Mouse (Mus musculus): Measurements from ENCODE around the gene Slc12a4.

The Slc12a4 gene

DNA sequence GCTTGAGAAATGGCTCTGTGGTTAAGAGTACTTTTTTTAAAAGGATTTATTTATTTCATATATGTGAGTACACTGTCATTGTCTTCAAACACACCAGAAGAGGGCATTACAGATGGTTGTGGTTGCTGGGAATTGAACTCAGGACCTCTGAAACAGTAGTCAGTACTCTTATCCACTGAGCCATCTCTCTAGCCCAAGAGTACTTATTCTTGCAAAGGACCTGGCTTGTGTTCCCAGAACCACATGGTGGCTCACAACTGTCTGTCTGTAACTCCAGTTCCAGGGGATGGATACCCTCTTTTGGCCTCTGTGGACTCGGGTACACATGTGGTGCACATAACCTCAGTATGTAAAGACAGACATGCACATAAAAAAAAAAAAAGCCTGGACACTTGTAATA is 3.5 kb upstream of the Slc12a4 start:
- no peak for DNase-seq (ENCODE audit: low spot score)

DNA sequence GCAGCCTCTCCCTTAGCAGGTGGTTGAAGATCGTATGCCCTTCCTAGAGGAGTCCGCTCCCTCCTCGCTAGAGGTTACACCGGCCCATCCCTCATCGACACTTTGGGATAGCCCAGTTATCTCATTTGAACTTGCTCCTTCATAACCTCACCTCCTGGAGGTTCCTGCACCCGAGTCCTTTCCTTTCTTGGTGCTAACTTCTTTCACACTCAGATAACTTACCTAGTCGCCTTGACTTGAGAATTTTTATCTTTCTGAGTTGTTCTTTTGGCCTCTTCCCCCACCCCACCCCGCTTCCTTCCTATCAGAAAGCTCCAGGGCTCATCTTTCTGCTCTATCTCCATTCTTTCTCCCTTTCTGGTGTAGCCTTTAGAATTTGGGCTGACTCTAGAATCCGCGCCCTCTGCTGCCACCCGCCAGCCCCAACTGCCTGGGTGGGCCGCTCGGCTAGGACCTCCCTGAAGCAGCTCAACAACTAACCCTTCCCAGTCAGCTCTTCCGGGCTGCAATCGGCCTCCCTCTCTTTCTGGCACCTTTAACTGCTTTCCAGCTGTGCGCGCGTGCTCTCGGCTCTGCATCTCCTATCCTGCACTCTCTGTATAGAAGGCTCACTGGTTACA is 905 bp upstream of the Slc12a4 start:
- DNase-seq (ENCODE audit: low spot score), result no peak

DNA sequence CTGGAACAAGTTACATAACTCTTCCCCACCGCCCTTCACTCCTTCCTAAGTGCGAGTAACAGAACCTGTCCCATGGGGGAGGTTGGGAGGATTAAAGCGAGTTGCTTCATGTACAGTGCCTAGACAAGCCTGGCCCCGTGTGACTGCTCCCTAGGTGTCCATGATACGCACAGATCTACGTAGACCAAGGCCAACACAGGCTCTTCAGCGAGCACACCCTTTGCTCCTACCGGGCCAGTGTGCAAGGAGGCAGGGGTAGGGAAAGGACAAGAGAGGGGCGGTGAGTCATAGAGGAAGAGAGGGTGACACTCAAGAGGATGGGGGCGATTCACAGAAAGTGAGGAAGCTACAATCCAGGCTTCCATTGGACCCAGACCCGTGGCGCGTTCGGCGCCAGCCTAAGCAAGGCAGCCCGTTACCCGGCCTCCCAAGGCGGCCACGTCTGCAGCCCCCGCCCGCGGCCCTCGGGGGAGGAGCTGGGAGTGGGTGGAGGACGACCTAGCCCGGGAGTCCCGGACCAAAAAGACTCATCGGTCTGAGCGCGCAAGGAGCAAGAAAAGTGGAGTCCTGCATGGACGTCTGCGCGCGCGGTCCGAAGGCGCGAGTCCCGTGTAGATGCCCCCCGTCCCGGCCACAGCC is 512 bp downstream of the Slc12a4 start:
- DNase-seq (ENCODE audit: low spot score), result peak; percentile 52

DNA sequence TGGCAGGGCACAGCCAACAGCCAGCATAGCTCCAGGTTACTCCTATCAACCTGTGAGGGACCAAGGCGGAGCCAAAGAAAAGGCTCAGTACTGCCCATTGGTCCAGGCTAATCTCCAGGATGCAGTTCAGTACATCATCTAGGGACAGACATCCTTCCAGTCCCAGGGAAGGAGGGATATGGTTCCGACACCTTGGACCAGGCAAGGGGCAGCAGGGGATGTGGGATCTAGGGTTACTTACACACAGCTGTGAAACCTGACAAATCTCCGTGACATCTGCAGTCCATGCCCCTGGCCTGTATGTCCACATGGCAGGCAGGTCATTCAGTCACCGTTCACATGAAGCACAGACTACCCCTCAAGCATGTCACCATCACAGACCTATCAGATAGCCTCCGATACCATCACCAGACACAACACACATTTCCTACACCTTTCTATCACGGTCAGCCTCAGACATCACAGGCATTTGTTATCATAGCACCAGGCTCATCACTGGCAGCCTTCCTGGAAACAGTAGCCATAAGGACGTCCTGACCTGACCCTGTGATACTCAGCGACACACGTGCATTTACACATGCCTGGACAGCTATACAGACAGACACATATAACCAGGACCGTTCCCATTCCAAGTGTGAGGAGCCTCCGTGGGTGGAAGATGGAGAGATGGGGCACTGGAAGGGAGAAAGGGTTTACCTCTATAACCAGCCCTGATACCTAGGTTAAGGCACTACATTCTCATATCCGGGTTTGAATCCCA is 1.2 kb downstream of the Slc12a4 start:
- no peak for DNase-seq (ENCODE audit: low spot score)

DNA sequence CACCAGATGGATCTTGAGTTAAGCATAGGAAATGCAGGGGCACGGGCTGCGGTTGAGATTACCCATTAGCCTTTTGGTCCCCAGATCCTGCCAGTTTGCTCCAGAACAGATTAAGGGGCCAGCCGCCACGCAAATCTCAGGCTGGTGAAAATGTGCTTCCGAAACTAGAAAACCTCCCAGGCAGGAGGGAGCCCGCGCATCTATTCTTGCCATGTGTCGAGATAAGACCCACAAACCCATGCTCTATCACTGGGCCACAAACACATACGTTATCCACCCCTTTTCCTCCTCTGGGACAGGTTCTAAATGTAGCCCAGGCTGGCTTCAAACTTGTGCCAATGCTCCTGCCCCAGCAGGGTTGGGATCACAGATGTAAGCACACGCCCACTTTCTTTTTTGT is 4.4 kb downstream of the Slc12a4 start:
- no peak for DNase-seq (ENCODE audit: low spot score)

DNA sequence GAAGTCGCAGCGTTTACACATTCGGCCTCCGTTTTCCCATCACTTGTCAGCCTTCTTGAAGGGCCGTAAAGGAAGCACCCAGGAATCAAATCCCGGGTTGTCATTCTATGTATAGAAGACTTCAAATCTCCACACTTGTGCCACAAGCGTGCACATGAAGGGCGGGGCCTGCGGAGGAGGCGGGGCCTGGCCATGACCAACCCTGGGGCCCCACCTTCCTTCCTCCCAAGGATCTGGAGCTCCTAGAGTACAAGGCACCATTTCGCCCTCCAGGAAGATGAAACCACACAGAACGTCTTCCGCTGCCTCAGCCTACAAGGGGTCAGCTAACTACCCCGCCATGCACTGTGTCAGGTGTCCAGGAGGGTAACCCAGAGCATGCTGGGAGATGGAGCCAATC is 4.8 kb downstream of the Slc12a4 start:
- no peak for DNase-seq (ENCODE audit: low spot score)

DNA sequence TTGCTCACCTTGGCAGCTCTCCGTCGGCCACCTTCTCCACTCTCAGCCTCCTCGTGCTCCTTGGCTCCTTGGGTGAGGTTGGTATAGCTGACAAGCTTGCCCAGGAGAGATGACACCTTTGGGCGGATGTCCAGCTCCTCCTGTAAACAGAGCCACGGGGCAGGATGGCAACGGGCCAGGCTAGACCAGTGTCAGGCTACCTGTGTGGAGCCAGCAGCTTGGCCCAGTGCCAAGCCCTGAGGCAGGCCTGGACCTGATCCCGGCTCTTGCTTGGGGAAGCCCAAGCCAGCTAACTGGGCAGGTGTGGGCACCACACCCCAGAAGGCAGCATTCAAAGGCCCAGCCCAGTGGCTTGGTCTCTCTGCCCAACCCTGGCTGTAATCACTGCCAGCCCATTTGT is 6.5 kb downstream of the Slc12a4 start:
- peak; percentile 51 for DNase-seq (ENCODE audit: low spot score)

DNA sequence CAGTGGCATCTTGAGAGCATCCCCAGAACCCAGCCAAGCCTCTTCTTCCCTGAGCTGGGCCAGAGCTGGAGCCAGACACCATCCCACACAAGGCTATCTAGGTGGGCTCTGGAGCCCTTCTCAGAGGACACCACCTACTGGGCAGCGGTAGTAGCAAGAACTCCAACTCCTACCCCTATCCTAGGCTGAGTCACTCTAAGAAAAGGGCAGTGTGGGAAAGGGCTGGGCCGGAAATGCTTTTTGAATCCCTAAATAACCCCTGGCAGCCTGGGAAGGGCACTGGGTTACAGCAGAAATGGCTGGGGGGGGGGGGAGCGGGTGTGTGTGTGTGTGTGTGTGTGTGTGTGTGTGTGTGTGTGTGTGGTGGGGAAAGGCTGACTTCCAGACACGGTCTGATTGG is 8.1 kb downstream of the Slc12a4 start:
- peak; percentile 52 for DNase-seq (ENCODE audit: low spot score)

DNA sequence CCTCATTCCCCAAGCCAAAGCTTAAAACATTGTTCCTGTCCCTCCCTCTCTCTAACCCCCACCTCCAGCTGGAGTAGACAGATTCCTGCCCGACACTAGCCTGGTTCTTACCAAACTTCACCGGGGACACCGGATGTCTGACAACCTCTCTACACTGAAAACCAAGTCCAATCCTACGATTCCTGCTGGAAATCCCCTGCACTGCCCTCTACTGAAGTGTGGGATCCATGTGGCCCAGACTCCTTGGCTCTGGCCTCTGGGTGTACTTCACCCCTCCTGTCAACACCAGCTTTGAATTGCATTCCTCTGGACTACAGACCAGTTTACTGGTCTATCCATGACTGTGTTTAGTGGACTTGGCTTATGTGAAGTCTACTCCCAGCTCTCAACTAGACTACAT is 9.3 kb downstream of the Slc12a4 start:
- DNase-seq (ENCODE audit: low spot score), result no peak

DNA sequence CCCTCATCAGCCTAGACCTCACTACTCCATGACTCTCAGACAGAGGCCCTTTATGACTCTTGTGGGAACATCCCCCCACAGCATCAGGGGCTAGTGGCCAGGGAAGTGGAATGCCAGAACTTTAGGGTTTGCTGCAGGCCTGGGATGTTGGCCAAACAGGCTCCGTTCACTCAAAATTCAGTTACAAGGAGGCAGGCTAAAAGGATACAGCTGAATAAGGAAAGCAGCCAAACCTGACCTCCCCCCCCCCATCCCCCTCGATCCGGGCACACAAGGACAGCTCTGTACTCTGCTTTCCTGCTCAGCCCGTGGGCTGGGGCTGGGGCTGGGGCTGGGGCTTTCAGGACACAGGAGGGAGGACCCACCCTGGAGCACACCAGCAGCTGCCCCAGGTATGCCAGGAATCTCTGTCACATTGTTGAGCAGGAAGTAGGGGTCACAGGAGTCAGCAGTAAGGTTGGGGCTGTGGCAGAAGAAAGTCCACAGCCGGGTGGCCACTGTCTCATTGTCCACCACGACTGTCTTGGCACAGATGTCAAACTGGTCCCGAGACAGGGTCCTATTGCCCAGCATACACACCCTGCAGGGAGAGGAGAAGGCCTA is 14.7 kb downstream of the Slc12a4 start:
- DNase-seq (ENCODE audit: low spot score), result no peak

DNA sequence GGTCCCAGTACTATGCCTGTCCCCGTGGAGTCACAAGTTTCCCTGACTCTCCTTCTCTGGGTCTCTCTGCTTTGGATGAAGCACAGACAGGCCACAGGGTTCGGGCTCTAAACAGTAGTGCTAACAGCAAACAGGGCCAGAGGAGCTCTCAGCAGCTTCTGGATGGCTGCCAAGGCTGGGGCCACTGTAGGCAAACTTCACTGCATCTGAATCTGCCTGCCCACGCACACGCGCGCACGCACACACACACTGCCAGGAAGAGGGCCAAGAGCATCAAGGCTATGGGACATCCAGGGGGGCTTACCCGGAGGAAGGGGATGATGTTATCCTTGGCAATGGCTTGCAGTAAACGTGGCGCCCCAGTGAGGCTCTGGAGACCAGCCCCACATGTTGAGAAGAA is 16.5 kb downstream of the Slc12a4 start:
- DNase-seq (ENCODE audit: low spot score), result no peak

DNA sequence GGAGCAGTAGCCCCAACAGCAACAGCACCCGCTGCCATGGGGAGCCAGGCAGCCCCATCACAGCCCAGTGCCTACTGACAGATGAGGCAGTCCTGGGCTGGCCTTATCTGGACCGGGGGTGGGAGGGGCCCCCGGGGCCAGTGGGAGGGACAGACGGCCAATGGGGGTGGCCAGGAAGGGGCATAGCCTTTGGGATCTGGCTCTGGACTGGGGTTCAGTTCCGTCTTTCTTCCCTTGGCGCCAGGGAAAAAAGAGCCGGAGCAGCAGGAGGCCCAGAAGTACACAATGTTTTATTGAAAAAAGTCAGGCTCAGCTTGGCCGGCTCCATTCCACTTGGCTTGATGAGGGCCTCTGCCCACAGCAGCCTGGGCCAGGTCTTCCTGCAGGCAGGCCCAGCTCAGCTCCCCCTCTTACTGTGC is 22.6 kb downstream of the Slc12a4 start, which contains the start of gene Lcat:
Lcat (minus strand) TSS at position 62 of the 419 bp plus-strand sequence.
- no peak for DNase-seq (ENCODE audit: low spot score)

DNA sequence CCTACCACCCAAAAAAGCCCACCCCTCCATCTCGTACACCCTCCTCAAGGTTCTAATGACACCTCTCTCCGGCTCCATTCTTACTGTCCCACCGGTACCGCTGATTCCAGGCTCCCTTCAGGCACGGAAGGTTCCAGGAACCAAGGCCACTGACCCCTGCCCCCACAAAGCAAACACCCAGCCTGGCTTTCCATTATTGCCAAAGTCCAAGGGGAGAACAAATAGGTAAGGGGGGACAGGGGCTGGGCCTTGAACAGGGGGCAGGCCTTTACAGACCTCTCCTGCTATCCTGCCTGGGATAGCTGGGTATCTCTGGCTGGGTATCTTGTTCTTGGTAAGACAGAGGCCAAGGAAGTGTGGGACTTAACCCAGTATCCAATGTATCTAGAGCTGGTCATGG is 23.4 kb downstream of the Slc12a4 start:
- no peak for DNase-seq (ENCODE audit: low spot score)

DNA sequence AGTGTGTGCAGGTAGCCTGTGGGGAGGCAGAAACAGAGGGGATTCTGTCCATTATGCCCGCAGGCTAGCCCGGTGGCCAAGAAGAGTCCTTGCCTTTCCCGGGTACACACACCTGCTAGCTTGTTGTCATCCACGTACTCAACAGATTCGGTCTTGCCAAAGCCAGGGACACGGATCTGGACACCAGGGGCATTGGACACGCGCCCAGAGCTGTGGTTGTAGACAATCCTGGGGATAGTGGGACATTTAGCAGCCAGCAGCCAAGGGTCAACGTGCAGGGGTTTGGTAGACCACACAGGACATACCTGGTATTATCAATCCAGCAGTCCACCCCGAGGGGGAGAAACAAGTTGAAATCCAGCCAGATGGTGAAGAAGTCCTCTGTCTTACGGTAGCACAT is 23.9 kb downstream of the Slc12a4 start:
- no peak for DNase-seq (ENCODE audit: low spot score)

DNA sequence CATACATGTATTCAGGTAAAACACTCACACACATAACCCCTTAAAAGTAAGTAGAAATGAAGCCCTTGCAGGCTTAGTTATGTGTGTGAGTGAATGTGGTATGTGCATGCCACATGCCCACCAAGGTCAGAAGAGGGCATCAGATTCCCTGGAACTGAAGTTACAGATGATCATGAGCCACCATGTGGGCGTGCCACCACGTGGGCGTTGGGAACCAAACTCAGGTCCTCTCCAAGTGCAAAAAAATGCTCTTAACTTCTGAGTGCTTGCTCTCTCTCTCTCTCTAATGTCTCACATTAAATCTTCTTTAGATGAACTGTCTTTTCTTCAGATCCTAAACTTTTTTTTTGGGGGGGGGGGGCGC is 27.6 kb downstream of the Slc12a4 start, which contains the start of gene Psmb10:
Psmb10 (minus strand) TSS at position 139 of the 364 bp plus-strand sequence.
- no peak for DNase-seq (ENCODE audit: low spot score)

DNA sequence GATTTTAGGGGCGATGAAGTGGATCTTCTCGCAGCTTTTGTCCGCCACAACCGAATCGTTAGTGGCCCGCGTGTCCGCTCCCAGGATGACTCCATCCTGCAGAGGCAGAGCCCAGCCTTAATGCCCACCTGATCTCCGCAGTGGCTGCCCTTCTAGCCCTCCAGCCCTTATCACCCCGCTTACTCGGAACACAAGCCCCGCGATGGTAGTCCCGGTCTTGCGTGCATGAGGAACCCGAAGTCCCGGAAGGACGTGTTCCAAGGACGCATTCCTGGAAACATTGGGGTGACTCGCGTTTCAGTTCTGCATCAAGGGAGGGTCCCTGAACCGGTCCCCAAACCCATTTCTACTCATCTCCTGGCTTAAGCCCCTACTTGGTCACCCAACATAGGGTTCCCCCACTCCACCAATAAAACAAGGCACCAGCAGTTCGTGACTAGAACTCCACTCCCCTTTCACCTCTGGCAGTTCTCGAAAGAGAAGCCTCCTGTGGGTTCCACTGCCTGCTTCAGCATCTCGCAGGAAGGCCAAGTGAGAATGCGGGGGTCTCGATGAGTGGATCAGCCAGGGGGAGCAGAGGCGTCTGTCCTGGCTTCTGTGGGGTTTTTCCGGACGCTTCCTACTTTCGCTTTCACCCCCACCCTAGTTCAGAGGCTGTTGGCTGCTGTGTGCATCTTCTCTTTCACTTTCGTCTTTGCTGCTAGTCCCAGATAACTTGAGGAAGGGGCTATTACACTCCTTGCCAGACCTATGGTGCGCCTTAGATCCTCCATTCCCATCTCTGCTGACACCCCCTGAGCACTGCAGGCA is 28.2 kb downstream of the Slc12a4 start:
- peak; percentile 55 for DNase-seq (ENCODE audit: low spot score)

DNA sequence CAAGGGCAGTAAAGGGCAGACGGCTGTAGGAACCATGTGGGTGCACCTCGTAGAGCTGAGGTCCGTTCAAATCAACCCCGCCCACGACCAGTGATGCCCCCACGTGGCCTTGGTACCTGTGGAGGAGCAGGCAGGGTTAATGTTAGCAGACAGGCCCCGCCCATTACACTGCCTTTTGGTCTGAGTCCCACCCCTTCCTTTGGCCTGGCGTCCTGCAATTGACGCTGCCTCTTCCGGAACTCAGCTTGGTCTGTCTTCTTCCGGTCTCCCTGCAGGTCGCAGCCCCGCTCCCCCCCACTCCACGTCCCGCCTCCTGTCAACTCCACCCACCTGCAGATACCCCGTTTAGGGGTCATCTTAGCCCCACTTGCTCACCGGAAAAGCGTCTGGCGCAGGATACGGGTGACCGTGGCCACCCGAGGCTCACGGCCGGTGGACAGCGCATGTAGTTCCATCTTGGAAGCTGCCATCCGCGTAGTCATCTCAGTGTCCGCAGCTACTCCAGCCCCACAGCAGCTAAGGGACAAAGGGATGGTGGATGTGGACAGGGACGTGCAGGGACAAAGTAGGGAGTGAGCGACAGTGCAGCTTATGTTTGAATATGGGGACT is 28.9 kb downstream of the Slc12a4 start:
- DNase-seq (ENCODE audit: low spot score), result peak; percentile 92

DNA sequence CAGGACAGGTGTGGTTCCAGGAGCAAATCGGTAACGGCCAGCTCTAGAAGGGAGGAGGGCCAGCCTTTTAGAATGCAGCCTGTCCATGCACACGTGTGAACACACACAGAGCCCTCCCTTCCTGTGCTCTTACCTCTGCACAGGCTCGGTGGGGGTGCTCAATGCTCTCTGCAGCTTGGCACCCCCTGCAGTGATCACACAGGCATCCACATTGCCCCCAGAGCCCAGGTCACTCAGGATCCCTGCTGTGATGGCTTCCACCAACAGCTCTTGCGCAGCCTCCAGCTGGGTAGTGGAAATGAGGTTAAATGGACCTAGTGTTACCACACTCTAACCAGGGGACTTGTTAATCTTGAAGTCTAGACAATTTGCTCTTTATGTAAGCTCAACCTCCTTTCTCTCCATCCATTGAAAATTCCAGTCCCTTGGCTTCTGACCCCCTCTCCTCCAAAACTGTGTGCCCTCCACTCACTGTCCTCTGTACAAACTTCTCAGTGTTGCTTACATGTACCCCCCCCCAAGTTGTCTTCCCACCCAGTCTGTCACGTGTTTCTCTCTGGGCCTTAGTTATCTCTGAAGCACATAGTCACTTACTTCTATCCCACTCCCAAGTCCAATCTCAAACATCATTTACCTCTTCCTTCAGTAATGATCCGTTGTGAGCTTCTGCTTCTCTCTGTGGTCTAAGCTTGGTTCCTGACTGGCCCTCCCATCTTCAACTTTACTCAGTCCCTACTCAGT is 29.9 kb downstream of the Slc12a4 start:
- no peak for DNase-seq (ENCODE audit: low spot score)

DNA sequence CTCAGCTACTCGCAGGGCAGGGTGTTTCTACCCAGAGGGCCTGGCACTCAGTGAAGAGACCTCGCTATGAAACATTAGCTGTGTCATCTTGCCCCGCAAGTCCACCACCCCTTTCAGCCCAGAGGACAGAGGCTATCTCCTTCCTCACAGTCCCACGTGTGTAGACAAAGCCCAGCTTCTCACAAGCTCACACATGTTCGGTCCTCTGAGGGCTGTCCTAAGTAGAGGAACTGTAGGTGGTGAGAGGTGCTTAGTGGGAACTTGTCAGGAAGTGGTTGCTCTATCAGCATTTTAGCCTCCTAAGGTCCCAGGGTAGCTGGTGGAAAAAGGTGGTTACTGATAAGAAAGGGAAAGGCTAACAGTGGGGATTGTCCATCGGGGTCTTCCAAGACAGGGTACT is 30.8 kb downstream of the Slc12a4 start:
- no peak for DNase-seq (ENCODE audit: low spot score)

DNA sequence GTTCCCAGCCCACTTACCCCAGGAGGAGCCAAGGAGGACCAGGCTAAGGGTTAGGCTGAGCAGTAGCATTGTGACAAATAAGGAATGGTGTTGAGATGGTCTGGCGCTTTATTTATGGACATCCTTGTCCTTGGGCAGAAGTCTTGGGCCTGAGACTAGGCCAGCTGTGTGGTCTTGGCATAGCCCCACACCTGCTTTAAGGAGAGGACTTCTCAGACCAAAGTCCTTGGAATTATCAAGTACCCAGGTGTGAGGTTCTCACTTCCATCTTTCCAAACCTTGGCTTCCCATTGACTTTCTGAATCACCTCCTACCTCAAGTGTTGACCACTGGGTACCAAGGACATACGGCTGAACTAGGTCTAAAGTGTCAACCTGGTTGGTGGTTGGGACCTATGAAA is 32.1 kb downstream of the Slc12a4 start, which contains the start of gene Ctrl:
Ctrl (minus strand) TSS at position 101 of the 400 bp plus-strand sequence.
- no peak for DNase-seq (ENCODE audit: low spot score)

DNA sequence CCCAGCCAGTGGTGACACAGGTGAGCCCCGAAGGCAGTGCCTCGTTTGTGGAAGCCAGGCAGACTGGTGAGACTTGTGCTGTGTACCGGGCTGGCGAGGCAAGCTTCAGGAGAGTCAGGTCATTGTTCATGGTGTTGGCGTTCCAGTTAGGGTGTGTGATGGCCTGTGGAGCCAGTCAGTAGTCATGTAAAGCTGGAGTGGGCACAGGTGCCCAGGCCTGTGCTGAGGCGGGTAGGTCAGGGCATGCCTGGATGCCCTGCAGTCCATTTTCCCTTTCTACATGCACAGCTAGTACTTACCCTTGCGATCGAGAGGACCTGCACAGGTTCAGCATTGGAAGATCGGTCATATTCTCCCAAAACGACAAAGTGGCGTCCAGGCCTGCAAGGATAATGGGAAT is 33.4 kb downstream of the Slc12a4 start:
- no peak for DNase-seq (ENCODE audit: low spot score)

Measured in lung, postnatal 25 days (tissue).